Mouse (Mus musculus) lung, embryonic 16.5 days (tissue): Measurements from ENCODE around the gene Serpina3j. TPM values are rescaled to one million over a fixed set of nuclear protein-coding genes. Genes with fewer than 3 reads are reported as not detected.

Experiments
- ATAC-seq: fragments of 200-750 bp; cut with Nextera tagmentation; 2 replicates; pipeline ENCODE4 v1.8.0; 2017; ENCODE audit warnings: low read depth, mild to moderate bottlenecking, moderate library complexity
- H3K27ac ChIP-seq: fragments of 300-500 bp; sonication (generic); 2 replicates; pipeline ENCODE4 v1.5.1; 2014; ENCODE audit warnings: mild to moderate bottlenecking, control low read depth, low read length
- H3K27me3 ChIP-seq: fragments of 300-500 bp; sonication (generic); 2 replicates; pipeline ENCODE4 v1.6.1; 2014; ENCODE audit warnings: low read depth, low read length, mixed read lengths; ENCODE audit not compliant: control insufficient read depth, insufficient read depth
- H3K36me3 ChIP-seq: fragments of 300-500 bp; sonication (generic); 2 replicates; pipeline ENCODE4 v1.6.1; 2014; ENCODE audit warnings: low read length; ENCODE audit not compliant: control insufficient read depth, insufficient read depth
- H3K4me1 ChIP-seq: fragments of 300-500 bp; sonication (generic); replicated peaks from 2 replicates; pipeline ENCODE4 v1.6.1; 2014; ENCODE audit warnings: low read length, mixed read lengths; ENCODE audit not compliant: control insufficient read depth, insufficient read depth
- H3K4me2 ChIP-seq: fragments of 300-500 bp; sonication (generic); 2 replicates; pipeline ENCODE4 v1.6.1; 2014; ENCODE audit warnings: low read depth, low read length, control low read depth
- H3K4me3 ChIP-seq: fragments of 300-500 bp; sonication (generic); 2 replicates; pipeline ENCODE4 v1.5.1; 2014; ENCODE audit warnings: mild to moderate bottlenecking, low read length, control low read depth
- H3K9ac ChIP-seq: fragments of 300-500 bp; sonication (generic); 2 replicates; pipeline ENCODE4 v1.6.1; 2014; ENCODE audit warnings: low read length, control low read depth
- H3K9me3 ChIP-seq: fragments of 300-500 bp; sonication (generic); 2 replicates; pipeline ENCODE4 v1.6.1; 2016; ENCODE audit warnings: low read length; ENCODE audit not compliant: control insufficient read depth
- WGBS: fragments of 180-500 bp; shearing (Covaris S2); extraction: QIAGEN DNeasy Blood & Tissue Kit; methylation state at CpG from one replicate; pipeline ENCODE4 v1.1.7; 2014; 5-methylcytosine and 5-hydroxymethylcytosine counted together
- polyA plus RNA-seq: library from polyadenylated mRNA; unstranded; fragments of >200 nt; fragmentation: Nextera tagmentation; extraction: Ambion mirVana; gene quantifications from 2 replicates; pipeline ENCODE4 v1.2.1, GENCODE M21; 2015

Gene Serpina3j
- polyA plus RNA-seq: not detected in 2 replicates

DNA sequence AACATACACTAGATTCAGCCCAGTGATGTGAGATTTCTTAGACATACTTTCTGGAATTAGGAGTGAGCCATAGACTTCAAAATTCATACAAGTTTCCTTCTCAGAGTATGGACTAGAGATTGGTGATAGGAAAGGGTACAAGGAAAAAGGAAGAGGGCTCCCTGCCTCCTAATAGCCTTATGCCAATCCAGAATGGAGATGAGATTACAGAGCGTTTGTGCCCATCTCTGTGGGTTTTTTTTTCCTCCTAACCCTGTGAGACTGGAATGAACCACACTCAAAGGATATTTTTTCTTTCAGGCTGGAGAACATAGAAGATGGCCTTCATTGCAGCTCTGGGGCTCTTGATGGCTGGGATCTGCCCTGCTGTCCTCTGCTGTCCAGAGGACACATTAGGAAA, at the start of gene Serpina3j:
TSS of gene Serpina3j (plus strand) at position 301 of the 400 bp plus-strand sequence.
- Histone ChIP-seq H3K4me3 (no peak within 1 kb of the TSS), H3K9ac (no peak within 1 kb of the TSS), H3K4me2 (no peak within 1 kb of the TSS), H3K27ac (no peak within 1 kb of the TSS), H3K9me3 (peaks cover 3% of the 10 kb centered on the region; the same call in 1 of the 2 replicates), H3K4me1 (no peaks in the 10 kb centered on the region), H3K27me3 (no peaks in the 10 kb centered on the region), H3K36me3 (no peaks in the 10 kb centered on the region)
- ATAC-seq: no peak
- 71% methylated on average over 1 of the region's 1 CpGs for WGBS

DNA sequence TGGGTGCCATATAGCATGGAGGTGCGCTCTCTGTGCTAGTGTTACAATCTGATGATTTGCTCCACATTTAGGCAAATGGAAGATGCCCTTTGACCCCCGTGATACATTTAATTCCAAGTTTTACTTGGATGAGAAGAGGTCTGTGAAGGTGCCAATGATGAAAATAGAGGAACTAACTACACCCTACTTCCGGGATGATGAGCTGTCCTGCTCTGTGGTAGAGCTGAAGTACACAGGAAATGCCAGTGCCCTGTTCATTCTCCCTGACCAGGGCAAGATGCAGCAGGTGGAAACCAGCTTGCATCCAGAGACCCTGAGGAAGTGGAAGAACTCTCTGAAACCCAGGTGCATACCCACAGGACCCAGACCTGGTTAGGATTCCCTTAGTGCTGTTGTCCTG, 48.0 kb upstream of the Serpina3j start:
- ATAC-seq: no peak
- Histone ChIP-seq H3K36me3 (no peaks in the 10 kb centered on the region), H3K9me3 (no peaks in the 10 kb centered on the region), H3K4me2 (no peak overlapping the region), H3K4me1 (no peaks in the 10 kb centered on the region), H3K4me3 (no peak overlapping the region), H3K27ac (no peak overlapping the region), H3K9ac (no peak overlapping the region), H3K27me3 (no peaks in the 10 kb centered on the region)
- 56% methylated on average over 3 of the region's 3 CpGs for WGBS

DNA sequence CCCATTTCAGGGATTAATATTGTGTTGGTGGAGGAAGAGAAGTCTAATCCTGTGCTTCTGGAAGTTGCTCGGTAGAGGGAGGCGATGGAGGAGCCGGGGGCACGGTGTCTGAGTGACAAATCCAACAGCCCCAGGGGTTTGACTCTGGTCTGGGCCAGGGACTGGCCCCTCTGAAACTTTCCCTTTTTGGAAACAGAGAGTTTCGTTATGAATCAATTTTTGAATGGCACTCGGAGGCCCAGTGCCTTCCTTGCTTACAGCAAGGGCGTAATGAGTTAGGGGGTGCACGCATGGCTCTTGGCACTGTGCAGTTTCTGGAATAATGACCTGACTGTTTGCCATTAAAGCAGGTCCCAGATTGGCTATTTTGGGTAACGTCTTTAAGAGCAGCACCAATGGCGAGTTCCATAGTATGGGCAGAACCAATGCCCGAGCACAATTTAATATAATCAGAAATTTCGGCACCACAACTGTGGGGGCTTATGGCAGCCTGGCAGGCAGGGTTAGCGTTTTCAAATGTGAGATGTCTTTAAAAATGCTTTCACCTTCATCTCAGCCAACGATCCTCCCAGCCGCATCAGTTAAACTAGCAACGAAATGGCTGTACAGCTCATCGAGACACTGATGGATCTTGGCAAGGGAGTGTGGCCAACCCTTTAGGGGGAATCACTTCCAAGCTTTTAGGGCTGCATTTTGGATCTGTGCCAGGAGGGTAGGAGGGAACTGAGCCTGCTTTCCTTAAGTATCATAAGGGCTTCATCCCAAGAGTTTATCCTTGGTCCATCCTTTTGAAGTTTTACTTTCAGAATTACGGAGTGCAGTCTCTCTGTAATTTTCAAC, 35.9 kb upstream of the Serpina3j start:
- Histone ChIP-seq H3K4me2 (no peak overlapping the region), H3K9me3 (no peaks in the 10 kb centered on the region), H3K4me1 (no peaks in the 10 kb centered on the region), H3K4me3 (no peak overlapping the region), H3K27ac (no peak overlapping the region), H3K9ac (no peak overlapping the region), H3K36me3 (no peaks in the 10 kb centered on the region), H3K27me3 (no peaks in the 10 kb centered on the region)
- 75% methylated on average over 18 of the region's 18 CpGs for WGBS
- no peak for ATAC-seq

DNA sequence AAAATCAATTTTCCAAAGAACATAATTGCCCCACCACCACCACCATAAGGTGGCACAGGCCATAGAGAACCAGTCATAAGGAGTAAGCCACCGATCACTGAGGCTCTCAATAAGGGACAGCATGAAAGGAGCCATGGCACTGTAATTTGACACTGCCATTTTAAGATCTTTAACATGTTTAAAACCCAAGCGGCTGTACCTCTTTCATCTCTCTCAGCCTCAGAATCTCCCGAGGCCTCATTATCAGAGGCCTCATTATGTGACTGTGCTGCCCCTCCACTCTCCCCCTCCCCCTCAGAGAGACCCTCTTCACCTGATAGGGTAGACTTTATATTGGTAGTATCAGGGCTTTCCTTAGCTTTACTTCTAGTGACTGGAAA, 35.3 kb upstream of the Serpina3j start:
- H3K9ac ChIP-seq: no peak overlapping the region
- H3K27me3 ChIP-seq: no peaks in the 10 kb centered on the region
- no peak overlapping the region for H3K4me3 ChIP-seq
- no peaks in the 10 kb centered on the region for H3K4me1 ChIP-seq
- no peaks in the 10 kb centered on the region for H3K9me3 ChIP-seq
- no peaks in the 10 kb centered on the region for H3K36me3 ChIP-seq
- no peak overlapping the region for H3K4me2 ChIP-seq
- no peak for ATAC-seq
- H3K27ac ChIP-seq: no peak overlapping the region
- WGBS: 15% methylated on average over 3 of the region's 3 CpGs

DNA sequence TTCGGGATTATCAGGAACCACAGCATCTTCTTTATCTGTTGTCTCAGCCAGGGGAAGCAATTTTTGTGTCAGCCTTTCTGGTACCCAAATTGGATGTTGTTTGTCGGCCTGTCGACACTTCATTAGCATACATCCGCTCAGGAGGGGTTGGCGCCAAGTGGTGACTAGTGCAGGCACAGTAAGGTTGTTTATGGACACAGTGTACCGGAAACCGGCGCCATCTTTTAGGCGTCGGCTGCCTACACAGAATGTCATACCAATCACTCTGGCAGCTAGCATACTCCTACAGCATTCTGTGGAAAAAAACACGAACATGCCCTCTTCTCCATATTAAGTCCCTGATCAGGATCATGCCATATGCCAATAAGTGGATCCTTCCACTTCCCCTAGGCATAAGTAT, 31.0 kb upstream of the Serpina3j start:
- 81% methylated on average over 11 of the region's 11 CpGs for WGBS

DNA sequence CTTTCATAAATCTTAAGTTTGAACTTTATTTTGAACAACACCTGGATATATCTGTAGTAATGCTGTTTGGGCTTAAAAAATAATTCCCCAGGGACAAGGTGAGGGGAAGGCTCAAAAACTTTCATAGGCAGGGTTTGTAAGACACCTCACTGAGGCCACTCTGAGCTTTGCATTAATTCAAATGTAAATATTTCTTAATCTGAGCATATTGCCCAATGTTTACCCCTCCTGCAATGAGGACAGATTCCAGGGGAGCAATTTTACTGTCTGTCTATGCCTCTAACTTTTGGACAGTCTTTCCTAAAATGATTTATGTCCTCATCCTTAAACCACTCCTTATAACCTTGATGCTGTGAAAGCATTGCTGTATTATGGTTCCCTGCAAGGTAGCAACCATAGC, 26.0 kb upstream of the Serpina3j start:
- Histone ChIP-seq H3K27me3 (no peaks in the 10 kb centered on the region), H3K27ac (no peak overlapping the region), H3K36me3 (no peaks in the 10 kb centered on the region), H3K4me2 (no peak overlapping the region), H3K9ac (no peak overlapping the region), H3K4me3 (no peak overlapping the region), H3K4me1 (no peaks in the 10 kb centered on the region), H3K9me3 (no peaks in the 10 kb centered on the region)
- ATAC-seq: no peak

More for the DNA sequence above, 31.0 kb upstream of the Serpina3j start:
- H3K4me1 ChIP-seq: no peaks in the 10 kb centered on the region
- no peak overlapping the region for H3K27ac ChIP-seq
- H3K27me3 ChIP-seq: no peaks in the 10 kb centered on the region
- H3K4me2 ChIP-seq: no peak overlapping the region
- no peaks in the 10 kb centered on the region for H3K36me3 ChIP-seq
- no peak overlapping the region for H3K9ac ChIP-seq
- no peak for ATAC-seq
- no peaks in the 10 kb centered on the region for H3K9me3 ChIP-seq
- no peak overlapping the region for H3K4me3 ChIP-seq

DNA sequence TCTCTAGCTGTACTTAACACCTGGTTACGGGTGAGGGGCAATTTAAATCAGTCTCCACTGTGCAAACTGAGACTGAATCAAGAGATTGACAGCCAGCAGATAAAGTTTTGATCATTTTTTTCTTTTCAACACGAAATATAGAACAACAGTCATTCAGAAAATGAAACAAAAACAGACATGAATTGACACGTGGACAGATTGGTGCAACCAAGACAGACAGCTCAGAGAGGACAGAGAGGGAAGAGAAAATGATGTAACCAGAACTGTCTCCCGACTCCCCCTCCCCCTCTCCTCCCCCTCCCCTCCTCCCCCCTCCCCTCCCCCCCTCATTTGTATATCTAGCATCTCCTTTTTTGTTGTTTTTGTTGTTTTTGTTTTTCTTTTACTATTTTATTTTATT, 24.5 kb upstream of the Serpina3j start:
- no peaks in the 10 kb centered on the region for H3K27me3 ChIP-seq
- no peak overlapping the region for H3K4me2 ChIP-seq
- no peak overlapping the region for H3K4me3 ChIP-seq
- H3K27ac ChIP-seq: no peak overlapping the region
- WGBS: 22% methylated on average over 4 of the region's 4 CpGs
- no peaks in the 10 kb centered on the region for H3K36me3 ChIP-seq
- ATAC-seq: no peak
- no peaks in the 10 kb centered on the region for H3K4me1 ChIP-seq
- H3K9ac ChIP-seq: no peak overlapping the region
- H3K9me3 ChIP-seq: no peaks in the 10 kb centered on the region

DNA sequence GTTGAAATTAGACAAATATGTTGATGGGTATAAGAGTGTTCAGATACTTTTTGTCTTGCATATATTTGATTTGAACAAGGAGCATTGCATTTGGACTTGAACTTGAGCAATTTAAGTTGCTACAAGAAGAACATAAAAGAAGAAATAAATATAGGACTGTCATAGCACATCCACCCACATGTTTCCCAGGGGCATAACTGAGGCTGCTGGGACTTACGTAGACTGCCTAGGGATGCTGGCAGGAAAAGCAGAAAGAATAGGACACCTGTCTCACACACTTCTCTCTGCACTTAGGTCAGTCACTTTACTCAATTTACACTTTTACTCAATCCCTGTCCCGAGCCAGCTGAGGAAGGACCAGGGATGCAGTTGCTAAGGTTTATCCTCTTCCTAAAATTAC, 20.4 kb upstream of the Serpina3j start:
- Histone ChIP-seq H3K27ac (no peak overlapping the region), H3K4me3 (no peak overlapping the region), H3K9ac (no peak overlapping the region), H3K4me2 (no peak overlapping the region), H3K27me3 (no peaks in the 10 kb centered on the region), H3K9me3 (no peaks in the 10 kb centered on the region), H3K4me1 (no peaks in the 10 kb centered on the region), H3K36me3 (no peaks in the 10 kb centered on the region)
- WGBS: 90% methylated on average over 2 of the region's 2 CpGs
- ATAC-seq: no peak

DNA sequence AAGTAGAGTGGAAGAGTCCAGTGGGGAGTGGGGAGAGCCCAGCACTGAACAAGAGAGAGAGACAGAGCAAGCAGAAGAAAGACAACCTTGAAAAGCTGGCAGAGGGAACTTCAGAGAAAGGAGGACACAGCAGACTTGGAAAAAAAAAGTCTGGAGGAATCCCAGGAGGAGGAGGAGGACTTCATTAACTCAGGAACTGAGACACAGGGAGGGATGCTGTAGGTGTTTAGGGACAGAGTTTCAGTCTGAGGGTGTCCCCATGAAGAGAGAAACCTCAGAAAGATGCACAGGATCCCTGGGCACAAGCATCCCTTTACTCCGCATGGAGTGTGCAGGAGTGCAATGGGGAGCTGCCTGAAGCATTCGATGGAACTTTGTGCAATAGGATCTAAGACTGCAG, 16.3 kb upstream of the Serpina3j start:
- 87% methylated on average over 2 of the region's 2 CpGs for WGBS

More for the DNA sequence above, 16.3 kb upstream of the Serpina3j start:
- H3K9me3 ChIP-seq: no peaks in the 10 kb centered on the region
- no peak for ATAC-seq
- H3K4me2 ChIP-seq: no peak overlapping the region
- no peak overlapping the region for H3K27ac ChIP-seq
- no peaks in the 10 kb centered on the region for H3K36me3 ChIP-seq
- no peaks in the 10 kb centered on the region for H3K27me3 ChIP-seq
- H3K4me3 ChIP-seq: no peak overlapping the region
- no peaks in the 10 kb centered on the region for H3K4me1 ChIP-seq
- H3K9ac ChIP-seq: no peak overlapping the region
